Mouse (Mus musculus): ENCODE data around the gene Ctr9. TPM values are rescaled to one million over a fixed set of nuclear protein-coding genes. Genes with fewer than 3 reads are reported as not detected.

The Ctr9 gene
- polyA plus RNA-seq, 1 experiment from 2014 or later: 62.9 TPM

Other genes starting within 250 kb of the Ctr9 start
- gene Rnf141, start 184.5 kb upstream of the Ctr9 start, polyA plus RNA-seq (2015; fragmentation: Nextera tagmentation; extraction: Ambion mirVana): 37.5 and 37.7 TPM in 2 replicates
- gene Lyve1, start 165.7 kb upstream of the Ctr9 start, polyA plus RNA-seq (2015; fragmentation: Nextera tagmentation; extraction: Ambion mirVana): 67.3 and 72.5 TPM in 2 replicates
- gene Mrvi1, start 46.5 kb upstream of the Ctr9 start, polyA plus RNA-seq (2015; fragmentation: Nextera tagmentation; extraction: Ambion mirVana): 6.7 and 8.4 TPM in 2 replicates
- gene Eif4g2, start 54.1 kb downstream of the Ctr9 start, polyA plus RNA-seq (2015; fragmentation: Nextera tagmentation; extraction: Ambion mirVana): 754 and 831 TPM in 2 replicates

Data from lung, embryonic 16.5 days (tissue).